Mouse (Mus musculus) C2C12 (cell line): Measurements from ENCODE around the gene Serpina9.

Experiments used
- CTCF ChIP-seq: IDR thresholded peaks from one replicate; pipeline ENCODE4 v1.5.1; 2011; ENCODE audit not compliant: control insufficient read depth, insufficient read depth, insufficient read length
- FOSL1 ChIP-seq: IDR thresholded peaks from one replicate; pipeline ENCODE4 v1.8.0; 2011; ENCODE audit warnings: mild to moderate bottlenecking, low read length; ENCODE audit not compliant: poor library complexity, insufficient read depth, severe bottlenecking
- MAX ChIP-seq: IDR thresholded peaks from one replicate; pipeline ENCODE4 v1.6.1; 2011; ENCODE audit warnings: mild to moderate bottlenecking, control low read depth
- USF1 ChIP-seq: IDR thresholded peaks from one replicate; pipeline ENCODE4 v1.6.1; 2011; ENCODE audit warnings: low read depth, mild to moderate bottlenecking, control low read depth, moderate library complexity

- TF ChIP-seq MAX (no peak), CTCF (no peak), FOSL1 (no peak), USF1 (no peak)
Observed at GRCm38 (mm10) chr12:104015280-104015679, 1.7 kb upstream of the Serpina9 start.
